ENCODE assay signal across 8 mouse cellular contexts in the genomic region with DNA sequence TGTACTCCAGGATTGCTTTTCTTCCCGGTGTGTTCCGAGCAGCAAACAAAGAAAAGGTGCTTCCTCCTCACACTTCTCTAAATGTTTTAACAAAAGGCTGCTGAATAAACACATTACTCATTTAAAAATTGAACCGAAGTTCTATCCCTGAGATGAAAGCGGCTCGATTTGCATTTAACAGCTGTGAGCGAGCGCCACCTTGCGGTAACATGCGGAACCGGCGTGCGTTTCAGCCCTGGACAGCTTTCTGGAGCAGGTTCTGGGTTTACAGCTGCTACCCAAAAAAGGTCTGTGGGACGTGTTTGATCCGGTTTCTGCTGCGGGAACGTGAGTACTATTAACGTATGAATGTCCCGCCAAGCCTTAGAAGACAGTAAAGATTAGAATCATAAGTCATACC. TPM values are rescaled to one million over a fixed set of nuclear protein-coding genes. Genes with fewer than 3 reads are reported as not detected.
DNase-seq lines count a peak whose midpoint lies in the region; ATAC-seq and TF ChIP-seq lines count a peak whose summit lies in the region.

No protein-coding gene starts in this region.

- H3K9ac ChIP-seq in embryonic facial prominence, embryonic 14.5 days (ENCODE audit: low read depth, low read length) = no peak overlapping the region
- H3K9ac ChIP-seq in heart, embryonic 13.5 days = no peak overlapping the region
- H3K9ac ChIP-seq in kidney, postnatal 0 days (ENCODE audit: low read depth, low read length) = no peak overlapping the region

- no peak for TF ChIP-seq POLR2A in thymus, adult 2 months (IDR thresholded peaks at IDR 0.05; ENCODE audit: control insufficient read depth, extremely low read depth, insufficient read depth, low read length, poor library complexity)

- DNase-seq in thymus, adult 2 months = peak; percentile 43
- no peak for DNase-seq in thymus, adult 18-20 months
- DNase-seq in embryonic facial prominence, embryonic 14.5 days (ENCODE audit: low spot score) = peak; percentile 87
- DNase-seq in kidney, postnatal 0 days (ENCODE audit: low spot score) = peak; percentile 84
- DNase-seq in liver = peak; percentile 69
- DNase-seq in naive thymus-derived CD4-positive, alpha-beta T cell, adult 2 months (ENCODE audit: low read depth) = peak; percentile 14
- peak; percentile 91 for DNase-seq in testis, postnatal 10 days (ENCODE audit: low spot score)

- H3K4me2 ChIP-seq in embryonic facial prominence, embryonic 14.5 days (ENCODE audit: low read depth, low read length) = peak overlapping the region; percentile 82
- peak overlapping the region; percentile 88 for H3K4me2 ChIP-seq in heart, embryonic 13.5 days
- H3K4me2 ChIP-seq in kidney, postnatal 0 days (ENCODE audit: low read length) = peak overlapping the region; percentile 89

- under 1% methylated on average over 18 of the region's 18 CpGs for WGBS in thymus, adult 2 months
- WGBS in embryonic facial prominence, embryonic 14.5 days = under 1% methylated on average over 18 of the region's 18 CpGs
- under 1% methylated on average over 18 of the region's 18 CpGs for WGBS in heart, embryonic 13.5 days
- WGBS in kidney, postnatal 0 days = under 1% methylated on average over 18 of the region's 18 CpGs

- no peak overlapping the region for H3K27ac ChIP-seq in thymus, adult 2 months (ENCODE audit: control insufficient read depth, insufficient read depth, low read length)
- no peak overlapping the region for H3K27ac ChIP-seq in embryonic facial prominence, embryonic 14.5 days (replicated peaks; ENCODE audit: low read depth, low read length)
- H3K27ac ChIP-seq in heart, embryonic 13.5 days (replicated peaks) = no peak overlapping the region
- H3K27ac ChIP-seq in kidney, postnatal 0 days = no peak overlapping the region

- H3K27me3 ChIP-seq in thymus, adult 2 months (ENCODE audit: control insufficient read depth, insufficient read depth, low read length) = peaks cover 6% of the 10 kb centered on the region; the same call in 1 of the 2 replicates
- peaks cover 69% of the 10 kb centered on the region for H3K27me3 ChIP-seq in embryonic facial prominence, embryonic 14.5 days (replicated peaks; ENCODE audit: control insufficient read depth, insufficient read depth, low read length)
- peaks cover 94% of the 10 kb centered on the region for H3K27me3 ChIP-seq in heart, embryonic 13.5 days (replicated peaks)
- H3K27me3 ChIP-seq in kidney, postnatal 0 days (ENCODE audit: insufficient read depth, low read length) = peaks cover 31% of the 10 kb centered on the region

- TF ChIP-seq CTCF in thymus, adult 2 months (IDR thresholded peaks at IDR 0.05; ENCODE audit: borderline replicate concordance, control insufficient read depth, extremely low read depth, insufficient read depth, low read length, poor library complexity) = peak; percentile 74; the same call in 1 of the 2 replicates
- TF ChIP-seq CTCF in kidney, postnatal 0 days (IDR thresholded peaks at IDR 0.05; ENCODE audit: low read depth) = peak; percentile 95

- H3K4me1 ChIP-seq in thymus, adult 2 months (replicated peaks; ENCODE audit: control insufficient read depth, insufficient read depth, low read length) = no peaks in the 10 kb centered on the region
- peaks cover 9% of the 10 kb centered on the region; the same call in 1 of the 2 replicates for H3K4me1 ChIP-seq in embryonic facial prominence, embryonic 14.5 days (ENCODE audit: control insufficient read depth, insufficient read depth, low read length)
- H3K4me1 ChIP-seq in heart, embryonic 13.5 days = peaks cover 21% of the 10 kb centered on the region
- 0 out of 2 replicates have a peak, but pooled peaks cover 4% of the 10 kb centered on the region for H3K4me1 ChIP-seq in kidney, postnatal 0 days (replicated peaks; ENCODE audit: insufficient read depth, low read length)

- no peaks in the 10 kb centered on the region for H3K36me3 ChIP-seq in thymus, adult 2 months (ENCODE audit: control insufficient read depth, insufficient read depth, low read length)
- no peaks in the 10 kb centered on the region for H3K36me3 ChIP-seq in embryonic facial prominence, embryonic 14.5 days (ENCODE audit: control insufficient read depth, insufficient read depth, low read length)
- no peaks in the 10 kb centered on the region for H3K36me3 ChIP-seq in heart, embryonic 13.5 days
- no peaks in the 10 kb centered on the region for H3K36me3 ChIP-seq in kidney, postnatal 0 days (ENCODE audit: insufficient read depth, low read length)

- no peak for ATAC-seq in embryonic facial prominence, embryonic 14.5 days (ENCODE audit: low read depth)
- ATAC-seq in heart, embryonic 13.5 days (ENCODE audit: extremely low read depth, insufficient number of reproducible peaks, low FRiP score, low TSS enrichment) = no peak
- ATAC-seq in kidney, postnatal 0 days (replicated peaks; ENCODE audit: low FRiP score, low read depth) = no peak

- no peak overlapping the region for H3K4me3 ChIP-seq in thymus, adult 2 months (ENCODE audit: control insufficient read depth, insufficient read depth, low read length)
- peak overlapping the region; percentile 24 for H3K4me3 ChIP-seq in embryonic facial prominence, embryonic 14.5 days (ENCODE audit: low read depth, low read length)
- H3K4me3 ChIP-seq in heart, embryonic 13.5 days = peak overlapping the region; percentile 58
- H3K4me3 ChIP-seq in kidney, postnatal 0 days (replicated peaks; ENCODE audit: low read depth, low read length) = 0 out of 2 replicates have a peak overlapping the region, but pooled peaks have one; percentile 45

- no peaks in the 10 kb centered on the region for H3K9me3 ChIP-seq in embryonic facial prominence, embryonic 14.5 days (ENCODE audit: control insufficient read depth, low read length)
- no peaks in the 10 kb centered on the region for H3K9me3 ChIP-seq in heart, embryonic 13.5 days
- H3K9me3 ChIP-seq in kidney, postnatal 0 days (replicated peaks; ENCODE audit: low read length) = no peaks in the 10 kb centered on the region

RNA-seq across cellular contexts. Expression of gene Ptprt, which starts 1.9 kb away (rescaled TPM):
- polyA plus RNA-seq in thymus, adult 2 months (2012; rRNA removed) = 0.94 and 1.1 TPM in 2 replicates
- 1.3 and 3.0 TPM in 2 replicates for polyA plus RNA-seq in embryonic facial prominence, embryonic 14.5 days (2014; fragmentation: Nextera tagmentation; extraction: Ambion mirVana)
- polyA plus RNA-seq in heart, embryonic 13.5 days (2015; fragmentation: Nextera tagmentation; extraction: Ambion mirVana) = 0.20 and 0.33 TPM in 2 replicates
- polyA plus RNA-seq in kidney, postnatal 0 days (2015; fragmentation: Nextera tagmentation; extraction: Ambion mirVana) = 3.9 and 4.0 TPM in 2 replicates

Comparison
In these comparisons a context has a peak if more than half of its experiments do, and no peak if none do; other contexts are left out.
1. DNase-seq: peak in thymus, adult 2 months (single experiment), embryonic facial prominence, embryonic 14.5 days (single experiment), kidney, postnatal 0 days (single experiment), liver (single experiment), naive thymus-derived CD4-positive, alpha-beta T cell, adult 2 months (single experiment) and testis, postnatal 10 days (single experiment); none in thymus, adult 18-20 months (0 of 2).
2. Peak in every context shown above with its lines, with median percentiles within 50 percentile points of each other: H3K4me2 ChIP-seq.